Mouse (Mus musculus) embryo, embryonic 11 days (tissue): ENCODE results near the gene Rps19bp1.
A peak's percentile ranks its signal among the peaks of the same experiment; 100 is the strongest.

Experiments
- DNase-seq: peaks from one replicate; pipeline ENCODE4 v3.0.0-alpha.2; 2015

Rps19bp1 gene

GRCm38 (mm10) chr15:80217476-80217875 is 46.6 kb downstream of the Rps19bp1 start:
- DNase-seq, result no peak

- no peak for DNase-seq
Observed at GRCm38 (mm10) chr15:80216480-80216820, 47.7 kb downstream of the Rps19bp1 start.

- DNase-seq, result peak; percentile 41
Observed at GRCm38 (mm10) chr15:80215716-80216479, 48.2 kb downstream of the Rps19bp1 start.

- no peak for DNase-seq
Observed at GRCm38 (mm10) chr15:80213688-80214087, 50.4 kb downstream of the Rps19bp1 start.
